Mouse (Mus musculus) thymus, adult 2 months (tissue): ENCODE results near the gene Rfc5.

Experiments used
- CTCF ChIP-seq: fragments of 200-500 bp; IDR thresholded peaks from 2 replicates; pipeline ENCODE4 v1.5.1; 2012; ENCODE audit warnings: mild to moderate bottlenecking, control low read depth, low read length, moderate library complexity, borderline replicate concordance; ENCODE audit not compliant: control insufficient read depth, poor library complexity, insufficient read depth; ENCODE audit errors: extremely low read depth
- POLR2A ChIP-seq: fragments of 200-500 bp; IDR thresholded peaks from 2 replicates; pipeline ENCODE4 v1.6.1; 2012; ENCODE audit warnings: mild to moderate bottlenecking, low read length, control low read depth, moderate library complexity; ENCODE audit not compliant: control insufficient read depth, poor library complexity, insufficient read depth; ENCODE audit errors: extremely low read depth

DNA sequence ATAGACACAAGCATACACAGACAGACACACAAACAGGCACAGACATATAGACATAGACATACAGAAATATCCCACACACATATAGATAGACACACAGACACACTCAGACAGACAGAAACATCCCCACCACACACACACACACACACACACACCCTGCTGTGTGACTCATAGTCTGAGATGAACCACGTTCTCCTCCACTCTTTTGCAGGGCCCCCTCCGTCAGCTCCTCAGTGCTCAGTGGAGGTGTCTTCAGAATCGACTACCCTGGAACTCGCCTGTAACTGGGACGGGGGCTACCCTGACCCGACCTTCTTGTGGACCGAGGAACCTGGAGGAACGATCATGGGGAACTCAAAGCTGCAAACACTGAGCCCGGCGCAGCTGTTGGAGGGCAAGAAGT, 50.8 kb downstream of the Rfc5 start:
- TF ChIP-seq POLR2A = no peak
- no peak for TF ChIP-seq CTCF
